Mouse (Mus musculus): ENCODE measurements around the gene Hoxc10.

Hoxc10 gene

DNA sequence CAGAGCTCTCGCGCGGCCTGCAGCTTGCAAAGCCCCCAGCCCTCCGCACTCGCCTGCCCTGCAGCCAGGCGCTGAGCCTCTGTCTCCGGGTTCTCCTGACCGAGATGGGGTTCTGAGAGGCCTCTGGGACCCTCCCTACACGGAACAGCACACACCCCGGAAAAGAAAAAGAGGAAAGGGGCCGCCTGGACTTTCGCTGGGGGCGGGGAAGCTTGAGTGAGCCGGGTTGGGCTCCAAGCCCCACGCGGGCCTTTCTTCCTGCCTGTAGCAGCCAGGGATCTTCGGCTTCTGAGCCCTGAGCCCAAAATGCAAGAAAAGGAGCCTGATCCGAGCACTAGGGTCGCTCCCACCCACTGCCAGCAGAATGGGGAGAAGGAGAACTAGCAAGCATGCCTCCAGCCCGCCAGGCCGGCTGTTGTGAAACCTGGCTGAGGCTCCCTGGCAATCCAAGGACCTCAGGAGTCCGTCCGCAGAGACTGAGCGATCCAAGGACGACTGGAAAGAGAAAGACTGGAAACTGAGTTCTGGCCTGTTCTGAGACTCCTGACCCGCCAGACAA lies 45.4 kb downstream of the Hoxc10 start:
- in situ Hi-C loops (cut with MboI, MseI) = no loop called here

DNA sequence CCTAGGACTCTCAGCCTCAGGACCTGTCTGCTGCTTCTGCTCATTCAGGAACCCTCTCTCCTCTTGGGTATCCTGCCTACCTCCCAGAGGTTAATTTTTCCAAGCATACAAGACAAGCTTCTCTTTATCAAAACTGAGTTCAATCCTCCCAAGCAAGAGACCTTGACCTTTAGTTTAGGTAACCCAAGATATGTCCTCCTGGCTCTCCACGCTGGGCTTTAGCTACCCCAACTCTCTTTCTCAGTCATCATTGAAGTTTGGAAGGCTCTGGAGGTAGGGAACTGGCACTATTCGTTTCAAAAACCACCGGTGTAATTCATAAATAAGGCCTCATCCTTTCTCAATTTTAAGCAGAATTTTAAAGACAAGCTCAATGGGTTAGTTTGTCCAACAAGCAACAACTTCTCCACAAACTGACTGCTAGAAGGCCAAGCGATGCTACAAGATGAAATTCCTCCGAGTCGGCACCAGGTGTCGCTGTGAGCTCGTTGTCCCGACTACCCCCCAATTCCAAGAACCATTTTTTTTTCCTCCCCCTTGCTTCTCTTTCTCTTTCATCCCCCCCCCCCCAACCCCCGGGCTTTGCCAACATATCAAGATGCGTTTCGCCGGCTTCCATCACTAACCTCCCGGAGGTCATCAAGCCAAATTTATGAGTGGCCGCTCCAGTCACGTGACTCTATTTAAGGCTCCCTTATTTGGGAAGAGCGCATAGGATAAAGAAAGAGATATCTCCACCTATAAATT lies 46.8 kb downstream of the Hoxc10 start:
- in situ Hi-C loops (cut with MboI, MseI) = no loop called here

DNA sequence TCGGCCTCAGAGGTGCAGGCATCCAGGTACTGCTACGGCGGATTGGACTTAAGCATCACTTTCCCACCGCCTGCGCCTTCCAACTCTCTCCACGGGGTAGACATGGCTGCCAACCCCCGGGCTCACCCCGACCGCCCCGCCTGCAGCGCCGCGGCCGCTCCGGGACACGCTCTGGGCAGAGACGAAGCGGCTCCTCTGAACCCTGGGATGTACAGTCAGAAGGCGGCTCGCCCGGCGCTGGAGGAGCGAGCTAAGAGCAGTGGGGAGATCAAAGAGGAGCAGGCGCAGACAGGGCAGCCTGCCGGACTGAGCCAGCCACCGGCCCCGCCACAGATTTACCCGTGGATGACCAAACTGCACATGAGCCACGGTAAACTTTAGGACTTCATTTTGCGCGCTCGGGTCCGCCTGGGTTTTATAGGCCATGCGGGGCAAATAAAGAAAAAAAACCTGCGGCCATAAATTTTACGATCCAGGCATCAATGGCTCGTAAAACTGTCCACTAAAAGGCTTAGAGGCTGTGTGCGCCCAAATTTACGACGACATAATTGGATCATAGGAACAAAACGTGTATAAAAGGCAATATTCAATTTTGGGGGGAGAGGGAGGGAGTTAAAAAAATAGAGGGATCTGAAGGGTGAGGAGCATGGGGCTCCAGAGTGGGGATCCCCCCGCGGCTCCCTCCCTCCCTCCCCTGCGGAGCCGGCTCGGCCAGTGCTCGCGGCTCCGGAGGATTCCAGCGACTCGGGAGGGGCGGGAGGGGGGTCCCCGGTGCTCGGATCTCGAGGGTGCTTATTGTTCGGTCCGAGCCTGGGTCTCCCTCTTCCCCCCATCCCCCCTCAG lies 47.8 kb downstream of the Hoxc10 start:
- in situ Hi-C loops (cut with MboI, MseI) = no loop called here

DNA sequence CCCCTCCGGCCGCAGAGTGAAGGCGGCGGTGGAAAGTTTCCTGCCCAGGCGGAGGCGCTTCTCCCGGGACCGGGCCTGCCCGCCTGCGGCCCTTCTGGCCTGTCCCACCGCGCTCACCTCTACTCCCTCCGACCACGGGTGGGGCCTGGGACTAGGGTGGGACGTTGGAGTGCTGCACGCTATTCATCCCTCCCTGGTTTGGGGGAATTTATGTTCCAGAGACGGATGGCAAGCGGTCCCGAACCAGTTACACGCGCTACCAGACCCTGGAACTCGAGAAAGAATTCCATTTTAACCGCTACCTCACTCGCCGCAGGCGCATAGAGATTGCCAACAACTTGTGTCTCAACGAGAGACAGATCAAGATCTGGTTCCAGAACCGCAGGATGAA lies 48.4 kb downstream of the Hoxc10 start:
- in situ Hi-C loops (cut with MboI, MseI) = no loop called here

DNA sequence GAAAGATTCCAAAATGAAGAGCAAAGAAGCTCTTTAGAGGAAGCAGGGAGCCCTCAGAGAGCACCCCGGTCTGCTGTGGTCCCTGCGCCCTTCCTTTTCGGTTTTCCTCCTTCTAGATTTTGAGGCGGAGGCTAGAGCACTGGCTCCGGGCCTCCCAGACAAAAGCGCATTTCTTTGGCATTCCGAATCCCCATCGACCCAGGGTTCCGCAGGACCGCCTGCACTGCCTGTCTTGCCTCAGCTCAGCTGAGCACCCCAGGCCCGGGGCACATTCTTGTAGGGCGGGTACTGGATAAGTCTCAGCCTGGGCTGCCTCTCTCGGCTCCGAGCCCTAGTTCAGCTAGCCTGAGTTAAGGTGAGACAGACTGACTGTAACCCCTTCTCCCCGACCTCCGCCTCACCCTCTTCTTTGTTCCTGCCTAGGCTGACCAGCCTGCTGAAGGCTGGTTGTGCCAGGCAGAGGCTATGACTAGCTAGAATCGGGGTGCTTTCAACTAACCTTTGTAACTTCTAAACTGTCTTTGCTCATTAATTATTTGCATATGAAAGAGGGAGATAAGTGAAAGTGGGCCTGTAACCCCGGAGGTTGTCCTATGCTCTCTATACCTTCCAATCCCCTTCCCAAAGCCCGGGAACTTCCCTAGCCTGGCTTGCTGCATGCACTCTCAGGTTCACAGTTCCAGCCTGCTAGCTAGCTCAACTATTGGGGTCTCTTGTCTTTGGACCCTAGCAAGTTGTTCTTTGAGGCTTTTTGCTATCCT lies 49.0 kb downstream of the Hoxc10 start:
- in situ Hi-C loops (cut with MboI, MseI) = no loop called here

DNA sequence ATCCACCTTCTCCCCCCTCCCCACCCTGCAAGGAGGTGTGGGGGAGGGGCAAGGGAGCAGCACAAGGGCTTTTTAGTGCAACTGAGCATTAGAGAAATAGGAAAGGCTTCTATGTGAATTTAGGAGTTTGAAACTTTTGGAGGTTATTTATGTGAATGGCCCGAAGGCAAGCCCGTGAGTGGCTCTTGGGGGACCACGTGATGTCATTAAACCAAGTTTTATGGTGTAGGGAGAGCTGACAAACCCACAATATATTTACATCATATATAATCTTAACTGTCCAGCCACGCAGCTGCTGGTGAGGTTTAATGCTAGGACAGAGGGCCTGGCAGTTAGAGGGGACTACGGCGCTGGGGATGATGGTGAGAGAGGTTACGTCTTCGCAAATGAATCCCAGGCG lies 52.0 kb downstream of the Hoxc10 start, which contains the start of gene Hoxc4:
TSS of gene Hoxc4 (plus strand) at position 299 of the 400 bp plus-strand sequence.
- in situ Hi-C loops (cut with MboI, MseI) = no loop called here

DNA sequence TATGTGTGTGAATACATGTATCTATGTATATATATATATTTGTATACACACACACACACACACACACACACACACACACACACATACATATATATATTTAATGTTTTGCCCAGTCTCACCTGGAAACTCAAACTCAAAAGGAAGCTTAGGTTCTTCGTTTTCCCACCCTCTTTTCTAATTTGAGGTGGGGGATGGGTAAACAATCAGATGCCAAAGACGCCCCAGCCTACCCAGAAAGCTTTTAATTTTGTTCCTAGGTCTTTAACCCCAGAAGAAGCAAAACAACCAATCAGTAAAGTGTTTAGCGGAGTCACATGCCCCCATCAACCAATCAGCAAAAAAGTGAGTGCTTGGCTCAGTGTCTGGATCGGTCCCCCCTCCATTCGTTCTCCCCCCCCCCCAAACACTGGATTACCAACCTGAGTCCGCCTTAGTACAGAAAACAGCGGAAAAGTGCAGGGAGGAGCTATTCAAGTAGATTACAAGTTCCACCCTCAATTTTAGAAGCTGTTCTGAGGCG lies 54.4 kb downstream of the Hoxc10 start:
- in situ Hi-C loops (cut with MboI, MseI) = no loop called here
